Mouse (Mus musculus) lung, postnatal 0 days (tissue): Measurements from ENCODE around the gene Tmem247. TPM values are rescaled to one million over a fixed set of nuclear protein-coding genes. Genes with fewer than 3 reads are reported as not detected.
A peak's percentile ranks its signal among the peaks of the same experiment; 100 is the strongest.

Experiments
- ATAC-seq: fragments of 200-750 bp; cut with Nextera tagmentation; 2 replicates; pipeline ENCODE4 v1.8.0; 2017; ENCODE audit warnings: moderate library complexity
- DNase-seq: peaks from one replicate; pipeline ENCODE4 v3.0.0-alpha.2; 2016; ENCODE audit warnings: low spot score
- H3K27ac ChIP-seq: fragments of 300-500 bp; sonication (generic); 2 replicates; pipeline ENCODE4 v1.5.1; 2014; ENCODE audit warnings: antibody characterized with exemption, mild to moderate bottlenecking, low read length, mixed read lengths
- H3K27me3 ChIP-seq: fragments of 300-500 bp; sonication (generic); replicated peaks from 2 replicates; pipeline ENCODE4 v1.6.1; 2014; ENCODE audit warnings: low read length, mixed read lengths; ENCODE audit not compliant: insufficient read depth
- H3K36me3 ChIP-seq: fragments of 300-500 bp; sonication (generic); 2 replicates; pipeline ENCODE4 v1.6.1; 2014; ENCODE audit warnings: low read length, mixed read lengths; ENCODE audit not compliant: insufficient read depth
- H3K4me1 ChIP-seq: fragments of 300-500 bp; sonication (generic); 2 replicates; pipeline ENCODE4 v1.6.1; 2014; ENCODE audit warnings: antibody characterized with exemption, low read depth, low read length, mixed read lengths; ENCODE audit not compliant: insufficient read depth
- H3K4me2 ChIP-seq: fragments of 300-500 bp; sonication (generic); replicated peaks from 2 replicates; pipeline ENCODE4 v1.6.1; 2014; ENCODE audit warnings: low read depth, mild to moderate bottlenecking, low read length, moderate library complexity, mixed read lengths
- H3K4me3 ChIP-seq: fragments of 300-500 bp; sonication (generic); 2 replicates; pipeline ENCODE4 v1.5.1; 2014; ENCODE audit warnings: low read depth, low read length
- H3K9ac ChIP-seq: fragments of 300-500 bp; sonication (generic); replicated peaks from 2 replicates; pipeline ENCODE4 v1.6.1; 2014; ENCODE audit warnings: low read depth, mild to moderate bottlenecking
- H3K9me3 ChIP-seq: fragments of 300-500 bp; sonication (generic); 2 replicates; pipeline ENCODE4 v1.6.1; 2016; ENCODE audit warnings: low read length, mixed read lengths
- CTCF ChIP-seq: IDR thresholded peaks from 2 replicates; pipeline ENCODE4 v1.5.1; 2016; ENCODE audit warnings: antibody characterized with exemption, mild to moderate bottlenecking
- EP300 ChIP-seq: IDR thresholded peaks from 2 replicates; pipeline ENCODE4 v1.6.1; 2016; ENCODE audit warnings: antibody characterized with exemption, mild to moderate bottlenecking, control low read depth
- WGBS: fragments of 180-500 bp; shearing (Covaris S2); extraction: QIAGEN DNeasy Blood & Tissue Kit; methylation state at CpG from one replicate; pipeline ENCODE4 v1.1.7; 2014; 5-methylcytosine and 5-hydroxymethylcytosine counted together
- polyA plus RNA-seq: library from polyadenylated mRNA; unstranded; fragments of >200 nt; fragmentation: Nextera tagmentation; extraction: Ambion mirVana; gene quantifications from 2 replicates; pipeline ENCODE4 v1.2.1, GENCODE M21; 2015

The Tmem247 gene
- polyA plus RNA-seq, 1 experiment from 2014 or later, result not detected

DNA sequence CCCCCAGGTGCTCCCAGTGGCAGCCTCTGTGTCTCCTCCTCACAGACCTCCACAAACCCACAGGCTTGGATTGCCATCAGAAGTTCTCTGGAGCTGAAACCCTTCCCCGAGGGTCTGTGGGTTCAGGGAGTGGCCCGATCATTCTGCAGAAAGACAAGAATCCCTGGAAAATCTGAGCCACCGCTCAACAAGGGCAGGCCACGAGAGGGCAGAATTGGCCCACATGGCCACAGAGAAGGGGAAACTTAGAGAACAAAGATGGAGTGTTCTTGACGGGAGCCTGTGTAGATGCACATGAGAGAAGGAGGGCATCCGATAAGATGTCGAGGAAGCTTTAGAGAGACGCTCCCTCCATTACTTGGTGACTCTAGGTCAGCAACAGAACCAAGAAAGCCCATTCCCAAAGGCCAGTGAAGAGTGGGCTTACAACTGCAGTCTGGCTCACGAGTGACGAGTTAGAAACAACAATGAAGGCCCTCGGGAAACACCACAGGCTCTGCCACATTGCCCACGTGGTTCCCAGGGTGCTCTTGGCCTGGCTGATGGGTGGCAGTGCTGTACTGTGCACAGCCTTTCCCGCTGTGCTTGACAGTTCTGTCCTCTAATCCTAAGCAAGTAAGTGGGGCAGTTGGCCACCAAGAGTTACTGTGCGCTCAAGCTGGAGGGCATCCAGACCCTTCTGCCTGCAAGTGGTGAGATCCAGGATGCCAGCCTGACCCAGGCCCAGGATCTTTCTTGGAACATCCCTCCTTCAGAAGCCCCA lies 7.2 kb upstream of the Tmem247 start:
- Histone ChIP-seq H3K4me1 (peaks cover 6% of the 10 kb centered on the region; the same call in 1 of the 2 replicates), H3K9me3 (no peaks in the 10 kb centered on the region), H3K4me2 (no peak overlapping the region), H3K27ac (no peak overlapping the region), H3K36me3 (no peaks in the 10 kb centered on the region), H3K4me3 (no peak overlapping the region), H3K9ac (no peak overlapping the region), H3K27me3 (no peaks in the 10 kb centered on the region)
- DNase-seq, result peak; percentile 35
- no peak for ATAC-seq
- TF ChIP-seq EP300 (no peak), CTCF (peak; percentile 76)
- 64% methylated on average over 14 of the region's 14 CpGs for WGBS

DNA sequence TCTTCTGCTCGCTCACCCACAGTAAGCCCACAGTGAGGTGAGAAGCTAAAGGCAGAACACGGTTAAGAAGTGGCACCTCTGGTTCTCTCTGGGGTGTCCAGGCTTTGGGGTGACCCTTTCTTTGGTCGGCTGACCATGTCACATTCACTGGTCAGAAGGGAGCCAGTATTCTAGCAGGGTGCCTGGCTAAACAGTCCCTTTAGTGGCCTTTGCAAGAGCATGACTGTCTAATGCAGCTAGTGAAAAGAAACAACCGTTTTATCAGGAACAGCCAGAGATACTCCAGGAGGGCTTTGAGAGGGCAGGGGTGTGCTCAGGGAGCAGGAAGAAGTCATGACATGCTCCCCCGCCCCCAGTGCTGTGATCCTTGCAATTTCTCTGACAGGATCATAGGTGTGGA lies 5.9 kb upstream of the Tmem247 start:
- no peak overlapping the region for H3K9ac ChIP-seq
- H3K27me3 ChIP-seq, result no peaks in the 10 kb centered on the region
- no peak overlapping the region for H3K27ac ChIP-seq
- no peak for TF ChIP-seq CTCF
- 54% methylated on average over 5 of the region's 5 CpGs for WGBS
- no peak overlapping the region for H3K4me3 ChIP-seq
- ATAC-seq, result no peak
- no peaks in the 10 kb centered on the region for H3K9me3 ChIP-seq
- DNase-seq, result no peak
- H3K4me2 ChIP-seq, result no peak overlapping the region
- no peaks in the 10 kb centered on the region for H3K36me3 ChIP-seq
- no peaks in the 10 kb centered on the region for H3K4me1 ChIP-seq

DNA sequence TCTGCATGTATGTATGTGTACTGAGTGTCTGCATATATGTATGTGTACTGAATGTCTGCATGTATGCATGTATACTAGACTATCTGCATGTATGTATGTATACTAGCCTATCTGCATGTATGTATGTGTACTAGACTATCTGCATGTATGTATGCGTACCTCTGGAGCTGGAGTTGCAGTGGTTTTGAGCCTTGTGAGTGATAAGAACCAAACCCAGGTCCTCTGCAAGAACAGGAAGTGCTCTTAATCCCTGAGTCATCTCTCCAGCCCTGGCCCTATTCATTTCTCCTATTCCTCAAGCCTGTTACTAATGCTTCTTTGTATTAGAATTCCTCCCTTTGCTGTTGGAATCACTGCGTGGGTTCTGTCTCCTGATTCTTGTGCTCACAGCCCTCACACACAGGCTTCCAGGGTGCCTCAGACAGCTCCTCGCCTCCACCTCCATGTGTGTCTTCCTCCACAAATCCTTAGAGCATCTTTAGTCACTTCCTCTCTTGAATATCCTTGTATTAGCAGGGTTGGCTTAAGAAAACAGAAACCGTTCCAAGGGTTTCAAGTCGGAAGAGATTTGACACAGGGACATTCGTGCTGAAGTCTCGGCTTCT lies 4.0 kb upstream of the Tmem247 start:
- no peaks in the 10 kb centered on the region for H3K27me3 ChIP-seq
- H3K4me1 ChIP-seq, result no peaks in the 10 kb centered on the region
- no peak overlapping the region for H3K4me2 ChIP-seq
- 72% methylated on average over 7 of the region's 7 CpGs for WGBS
- TF ChIP-seq EP300, result no peak
- no peak for TF ChIP-seq CTCF
- H3K9ac ChIP-seq, result no peak overlapping the region
- H3K9me3 ChIP-seq, result no peaks in the 10 kb centered on the region
- H3K36me3 ChIP-seq, result no peaks in the 10 kb centered on the region
- ATAC-seq (no peak), DNase-seq (no peak)
- no peak overlapping the region for H3K4me3 ChIP-seq
- no peak overlapping the region for H3K27ac ChIP-seq

DNA sequence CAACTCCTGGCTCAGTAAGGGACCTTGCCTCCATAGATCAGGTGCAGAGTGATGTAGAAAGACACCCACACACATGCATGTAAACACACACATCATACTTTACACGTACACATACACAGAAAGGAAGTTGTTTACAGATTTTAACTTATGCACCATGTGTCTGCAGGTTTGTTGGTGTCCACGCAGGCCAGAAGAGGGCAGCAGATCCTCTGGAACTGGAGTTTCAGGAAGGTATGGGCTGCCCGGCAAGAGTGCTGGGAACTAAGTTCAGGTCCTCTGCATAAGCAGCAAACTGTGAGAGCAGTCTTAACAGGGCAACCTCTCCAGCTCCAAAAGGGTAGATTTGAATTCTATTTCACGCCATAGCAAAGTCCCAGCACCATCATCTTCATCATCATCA lies 1.6 kb upstream of the Tmem247 start:
- 77% methylated on average over 4 of the region's 4 CpGs for WGBS

DNA sequence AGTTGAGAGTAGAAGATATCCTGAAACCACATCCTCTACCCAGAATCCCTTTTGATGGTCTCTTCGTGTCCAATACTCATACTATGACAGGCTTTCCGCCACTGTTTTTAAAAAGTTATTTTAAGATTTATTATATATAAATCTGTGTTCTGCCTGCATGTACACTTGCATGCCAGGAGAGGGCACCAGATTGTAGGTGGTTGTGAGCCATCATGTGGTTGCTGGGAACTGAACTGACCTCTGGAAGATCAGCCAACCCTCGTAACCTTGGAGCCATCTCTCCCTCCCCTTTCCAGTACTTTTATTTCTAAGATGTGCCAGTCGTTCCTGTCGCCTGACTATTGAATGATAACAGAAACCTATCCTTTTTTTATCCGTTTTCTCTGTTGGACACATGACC lies 1.6 kb downstream of the Tmem247 start:
- H3K9me3 ChIP-seq, result no peaks in the 10 kb centered on the region
- ATAC-seq (no peak), DNase-seq (peak; percentile 49)
- H3K4me2 ChIP-seq, result no peak overlapping the region
- no peak overlapping the region for H3K9ac ChIP-seq
- no peaks in the 10 kb centered on the region for H3K36me3 ChIP-seq
- TF ChIP-seq EP300 (no peak), CTCF (peak; percentile 74)
- no peak overlapping the region for H3K27ac ChIP-seq
- no peaks in the 10 kb centered on the region for H3K4me1 ChIP-seq
- WGBS, result 61% methylated on average over 6 of the region's 6 CpGs
- no peak overlapping the region for H3K4me3 ChIP-seq
- no peaks in the 10 kb centered on the region for H3K27me3 ChIP-seq

More for the DNA sequence above, 1.6 kb upstream of the Tmem247 start:
- no peak overlapping the region for H3K4me2 ChIP-seq
- no peak overlapping the region for H3K27ac ChIP-seq
- H3K9me3 ChIP-seq, result no peaks in the 10 kb centered on the region
- DNase-seq (no peak), ATAC-seq (no peak)
- H3K36me3 ChIP-seq, result no peaks in the 10 kb centered on the region
- H3K4me3 ChIP-seq, result no peak overlapping the region
- no peaks in the 10 kb centered on the region for H3K4me1 ChIP-seq
- H3K9ac ChIP-seq, result no peak overlapping the region
- TF ChIP-seq CTCF (peak; percentile 25; the same call in 1 of the 2 replicates), EP300 (no peak)
- H3K27me3 ChIP-seq, result no peaks in the 10 kb centered on the region

DNA sequence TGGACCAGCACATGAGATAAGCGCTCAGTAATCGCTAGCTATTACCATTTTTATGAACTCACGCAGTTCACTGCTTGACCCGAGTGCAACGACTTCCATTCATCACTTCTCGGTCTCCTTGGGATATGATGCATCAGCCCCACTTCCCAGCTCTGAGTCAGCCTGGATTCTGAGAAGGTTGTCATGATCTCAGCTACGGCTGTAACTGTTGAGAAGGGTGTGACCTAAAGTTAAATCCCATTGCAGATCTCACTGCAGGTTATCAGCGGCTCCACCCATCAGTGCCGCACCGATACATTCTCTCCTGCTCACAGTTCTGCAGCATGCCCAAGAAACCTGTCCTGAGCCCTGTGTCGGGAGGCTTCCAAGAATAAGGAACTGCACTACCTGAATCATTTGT lies 2.6 kb downstream of the Tmem247 start:
- Histone ChIP-seq H3K9me3 (no peaks in the 10 kb centered on the region), H3K9ac (no peak overlapping the region), H3K27me3 (no peaks in the 10 kb centered on the region), H3K27ac (no peak overlapping the region), H3K4me1 (no peaks in the 10 kb centered on the region), H3K4me3 (no peak overlapping the region), H3K4me2 (no peak overlapping the region), H3K36me3 (no peaks in the 10 kb centered on the region)
- ATAC-seq (no peak), DNase-seq (no peak)
- 75% methylated on average over 11 of the region's 11 CpGs for WGBS
- TF ChIP-seq EP300 (no peak), CTCF (no peak)
